Mouse (Mus musculus) heart, postnatal 0 days (tissue): ENCODE measurements around the gene Rnls. TPM values are rescaled to one million over a fixed set of nuclear protein-coding genes. Genes with fewer than 3 reads are reported as not detected.

Source experiments
- ATAC-seq: fragments of 200-750 bp; cut with Nextera tagmentation; 2 replicates; pipeline ENCODE4 v1.8.0; 2017; ENCODE audit warnings: low read depth, moderate number of reproducible peaks, moderate library complexity; ENCODE audit not compliant: insufficient read depth
- DNase-seq: peaks from one replicate; pipeline ENCODE4 v3.0.0-alpha.2; 2016; ENCODE audit warnings: low spot score
- H3K27ac ChIP-seq: fragments of 300-500 bp; sonication (generic); 2 replicates; pipeline ENCODE4 v1.5.1; 2014; ENCODE audit warnings: low read depth, mild to moderate bottlenecking
- H3K27me3 ChIP-seq: fragments of 300-500 bp; sonication (generic); 2 replicates; pipeline ENCODE4 v1.6.1; 2014; ENCODE audit warnings: low read length, mixed read lengths; ENCODE audit not compliant: control insufficient read depth, insufficient read depth
- H3K36me3 ChIP-seq: fragments of 300-500 bp; sonication (generic); replicated peaks from 2 replicates; pipeline ENCODE4 v1.6.1; 2014; ENCODE audit warnings: low read length, mixed read lengths; ENCODE audit not compliant: control insufficient read depth, insufficient read depth
- H3K4me1 ChIP-seq: fragments of 300-500 bp; sonication (generic); 2 replicates; pipeline ENCODE4 v1.6.1; 2014; ENCODE audit warnings: antibody characterized with exemption; ENCODE audit not compliant: control insufficient read depth, insufficient read depth
- H3K4me2 ChIP-seq: fragments of 300-500 bp; sonication (generic); 2 replicates; pipeline ENCODE4 v1.6.1; 2014; ENCODE audit warnings: low read depth, mild to moderate bottlenecking, low read length, moderate library complexity
- H3K4me3 ChIP-seq: fragments of 300-500 bp; sonication (generic); 2 replicates; pipeline ENCODE4 v1.5.1; 2014; ENCODE audit warnings: low read depth, low read length
- H3K9ac ChIP-seq: fragments of 300-500 bp; sonication (generic); replicated peaks from 2 replicates; pipeline ENCODE4 v1.6.1; 2014; ENCODE audit warnings: low read depth, low read length, mixed read lengths
- H3K9me3 ChIP-seq: fragments of 300-500 bp; sonication (generic); replicated peaks from 2 replicates; pipeline ENCODE4 v1.6.1; 2016; ENCODE audit warnings: low read length; ENCODE audit not compliant: control insufficient read depth
- CTCF ChIP-seq: IDR thresholded peaks from 2 replicates; pipeline ENCODE4 v1.5.1; 2016; ENCODE audit warnings: antibody characterized with exemption, control low read depth, low read depth
- EP300 ChIP-seq: IDR thresholded peaks from 2 replicates; pipeline ENCODE4 v1.6.1; 2016; ENCODE audit warnings: antibody characterized with exemption, low read depth
- WGBS: fragments of 180-500 bp; shearing (Covaris S2); extraction: QIAGEN DNeasy Blood & Tissue Kit; methylation state at CpG from one replicate; pipeline ENCODE4 v1.1.7; 2014; 5-methylcytosine and 5-hydroxymethylcytosine counted together
- polyA plus RNA-seq: library from polyadenylated mRNA; unstranded; fragments of >200 nt; fragmentation: Nextera tagmentation; extraction: Ambion mirVana; gene quantifications from 2 replicates; pipeline ENCODE4 v1.2.1, GENCODE M21; 2015
- total RNA-seq: library from RNA; depleted of rRNA; stranded (reverse); fragments of >200 nt; gene quantifications from 2 replicates; pipeline ENCODE4 v1.2.3, GENCODE M21; 2014; ENCODE audit warnings: low replicate concordance

The Rnls gene
- total and polyA plus RNA-seq, 2 experiments from 2014 or later = 8.0 to 16.4 TPM

- H3K27ac ChIP-seq = no peak overlapping the region
- no peaks in the 10 kb centered on the region for H3K36me3 ChIP-seq
- peak; percentile 35 for DNase-seq
- H3K4me3 ChIP-seq = no peak overlapping the region
- 2% methylated on average over 3 of the region's 3 CpGs for WGBS
- TF ChIP-seq CTCF (peak; percentile 87), EP300 (no peak)
- H3K27me3 ChIP-seq = no peaks in the 10 kb centered on the region
- no peak overlapping the region for H3K9ac ChIP-seq
- H3K4me2 ChIP-seq = no peak overlapping the region
- no peaks in the 10 kb centered on the region for H3K9me3 ChIP-seq
- ATAC-seq = no peak; the same call in 1 of the 2 replicates
- no peaks in the 10 kb centered on the region for H3K4me1 ChIP-seq
Measured at GRCm38 (mm10) chr19:33366661-33367060, 25.4 kb downstream of the Rnls start.

- no peaks in the 10 kb centered on the region for H3K36me3 ChIP-seq
- no peak overlapping the region for H3K27ac ChIP-seq
- WGBS = 31% methylated on average over 3 of the region's 3 CpGs
- no peaks in the 10 kb centered on the region for H3K4me1 ChIP-seq
- DNase-seq = no peak
- H3K4me2 ChIP-seq = no peak overlapping the region
- H3K27me3 ChIP-seq = no peaks in the 10 kb centered on the region
- H3K4me3 ChIP-seq = no peak overlapping the region
- no peaks in the 10 kb centered on the region for H3K9me3 ChIP-seq
- H3K9ac ChIP-seq = no peak overlapping the region
- TF ChIP-seq CTCF (no peak), EP300 (no peak)
- ATAC-seq = no peak
Measured at GRCm38 (mm10) chr19:33357019-33357418, 35.1 kb downstream of the Rnls start.

- no peaks in the 10 kb centered on the region for H3K27me3 ChIP-seq
- no peaks in the 10 kb centered on the region for H3K4me1 ChIP-seq
- H3K36me3 ChIP-seq = no peaks in the 10 kb centered on the region
- DNase-seq = no peak
- no peak for TF ChIP-seq EP300
- TF ChIP-seq CTCF = no peak
- H3K9ac ChIP-seq = no peak overlapping the region
- WGBS = 90% methylated on average over 1 of the region's 1 CpGs
- H3K9me3 ChIP-seq = no peaks in the 10 kb centered on the region
- no peak overlapping the region for H3K4me3 ChIP-seq
- H3K27ac ChIP-seq = no peak overlapping the region
- ATAC-seq = no peak
- H3K4me2 ChIP-seq = no peak overlapping the region
Measured at GRCm38 (mm10) chr19:33340119-33340518, 52.0 kb downstream of the Rnls start.

DNA sequence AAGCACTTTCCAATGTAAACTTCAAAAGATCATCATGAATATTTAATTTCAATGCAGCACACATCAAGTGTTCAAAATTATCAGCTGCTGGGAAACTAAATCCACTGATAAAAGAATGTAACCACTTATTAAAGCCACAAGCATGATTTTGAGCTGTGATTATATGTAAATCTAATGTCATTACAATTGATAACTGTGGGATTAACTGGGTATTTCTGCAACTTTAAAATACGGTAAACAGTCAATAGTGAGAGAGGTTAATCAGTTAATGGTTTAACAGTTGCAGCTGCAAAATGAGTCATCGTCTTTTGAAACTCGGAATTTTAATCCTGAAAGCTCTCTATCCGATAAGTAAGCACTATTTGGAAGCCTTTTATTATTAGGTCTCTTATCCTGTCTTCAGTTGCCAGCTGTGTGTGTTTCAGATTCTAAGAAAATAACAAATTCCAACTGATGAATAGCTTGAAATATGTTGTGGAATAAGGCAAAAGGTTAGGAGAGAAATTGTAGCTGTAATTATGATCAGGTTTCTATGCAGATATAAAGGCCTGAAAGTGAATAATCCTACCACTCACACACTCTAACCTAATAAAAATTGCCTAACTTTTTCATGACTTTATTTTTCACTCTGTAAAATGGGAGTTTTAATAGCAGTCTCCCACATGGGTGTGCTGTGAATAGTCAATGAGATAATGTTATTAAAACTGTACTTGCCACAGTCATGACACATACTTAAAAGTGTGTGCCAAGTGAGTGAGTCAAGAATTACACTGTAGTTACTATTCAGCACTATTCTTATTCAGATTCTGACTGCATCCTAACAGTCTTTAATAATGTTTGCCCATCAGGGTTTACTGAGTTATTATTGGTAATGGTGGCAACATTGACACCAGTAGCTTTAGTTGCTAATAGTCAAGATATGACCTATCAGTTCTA, 65.1 kb downstream of the Rnls start:
- WGBS = 52% methylated on average over 4 of the region's 4 CpGs
- H3K4me3 ChIP-seq = no peak overlapping the region
- H3K27ac ChIP-seq = no peak overlapping the region
- ATAC-seq (no peak), DNase-seq (no peak)
- no peaks in the 10 kb centered on the region for H3K9me3 ChIP-seq
- H3K4me1 ChIP-seq = no peaks in the 10 kb centered on the region
- no peaks in the 10 kb centered on the region for H3K27me3 ChIP-seq
- no peak overlapping the region for H3K4me2 ChIP-seq
- no peak overlapping the region for H3K9ac ChIP-seq
- H3K36me3 ChIP-seq = no peaks in the 10 kb centered on the region
- TF ChIP-seq CTCF (no peak), EP300 (no peak)

GRCm38 (mm10) chr19:33318785-33319184, 73.3 kb downstream of the Rnls start:
- Histone ChIP-seq H3K4me2 (no peak overlapping the region), H3K4me3 (no peak overlapping the region), H3K36me3 (no peaks in the 10 kb centered on the region), H3K9ac (no peak overlapping the region), H3K9me3 (no peaks in the 10 kb centered on the region), H3K27ac (no peak overlapping the region), H3K27me3 (no peaks in the 10 kb centered on the region), H3K4me1 (no peaks in the 10 kb centered on the region)
- no peak for ATAC-seq
- WGBS = 38% methylated on average over 1 of the region's 1 CpGs
- TF ChIP-seq CTCF (no peak), EP300 (no peak)
- no peak for DNase-seq

- Histone ChIP-seq H3K4me2 (no peak overlapping the region), H3K9me3 (no peaks in the 10 kb centered on the region), H3K27me3 (no peaks in the 10 kb centered on the region), H3K27ac (no peak overlapping the region), H3K36me3 (no peaks in the 10 kb centered on the region), H3K4me1 (no peaks in the 10 kb centered on the region), H3K9ac (no peak overlapping the region), H3K4me3 (no peak overlapping the region)
- TF ChIP-seq EP300 (no peak), CTCF (no peak)
- 42% methylated on average over 4 of the region's 4 CpGs for WGBS
- DNase-seq (no peak), ATAC-seq (no peak)
Measured at GRCm38 (mm10) chr19:33317130-33317529, 75.0 kb downstream of the Rnls start.
